Mouse (Mus musculus) frontal cortex, postnatal 14 days (tissue): ENCODE measurements around the gene Ing2.

Source experiments
- DNase-seq, 2 experiments: peaks; one replicate each; pipeline ENCODE4 v3.0.0; 2022; ENCODE audit warnings: low spot score in 2 of 2

The Ing2 gene

DNA sequence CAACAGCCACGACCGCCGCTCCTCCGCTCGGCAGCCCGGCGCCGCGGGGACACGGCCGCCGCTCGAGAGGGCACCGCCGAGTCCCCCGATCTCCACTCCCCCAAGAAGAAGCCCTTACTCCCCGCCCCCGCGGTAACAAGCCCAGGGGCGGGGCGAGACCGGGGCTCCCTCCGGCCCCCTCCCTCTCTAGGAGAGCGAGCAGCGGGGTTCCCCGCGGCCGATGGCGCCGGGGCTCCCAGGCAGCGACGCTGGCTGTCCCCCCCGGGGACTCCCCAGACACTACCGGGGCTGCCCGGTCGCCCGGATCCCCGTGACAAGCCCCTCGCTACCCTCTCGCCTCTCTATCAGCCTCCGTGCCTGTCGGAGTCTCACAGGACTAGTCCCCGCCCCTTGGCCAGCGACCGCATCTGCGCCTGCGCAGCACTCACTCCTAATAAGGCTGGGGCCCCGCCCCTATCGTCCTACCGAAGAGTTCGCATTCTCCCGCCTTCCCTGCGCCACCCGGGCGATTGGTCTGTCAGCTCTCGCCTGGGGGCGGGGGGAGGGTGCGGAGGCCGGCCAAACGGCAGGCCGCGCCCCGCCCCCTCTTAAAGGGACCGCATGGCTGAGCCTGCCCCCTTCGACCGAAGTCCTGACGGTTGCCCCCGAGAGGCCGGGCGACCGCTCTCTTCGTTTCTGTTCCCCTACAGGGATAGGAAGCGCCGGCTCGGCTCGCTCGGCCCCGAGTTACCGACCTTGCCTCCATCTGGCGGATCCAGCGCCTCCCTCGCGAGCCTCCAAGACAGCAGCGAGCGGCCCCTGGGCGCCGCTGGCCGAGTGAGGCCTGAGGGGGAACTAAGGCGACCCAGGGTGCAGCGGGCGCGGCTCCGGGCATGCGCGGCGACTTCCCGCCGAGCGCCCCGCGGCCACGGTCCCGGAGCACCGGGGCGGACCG lies at the start of gene Ing2:
Gene Ing2, minus strand, starts transcription at position 780 of the 934 bp plus-strand sequence.
- DNase-seq: peak; percentile 100

- no peak for DNase-seq
These were observed 46.3 kb upstream of the Ing2 start for GRCm38 (mm10) chr8:47721609-47722008.

DNA sequence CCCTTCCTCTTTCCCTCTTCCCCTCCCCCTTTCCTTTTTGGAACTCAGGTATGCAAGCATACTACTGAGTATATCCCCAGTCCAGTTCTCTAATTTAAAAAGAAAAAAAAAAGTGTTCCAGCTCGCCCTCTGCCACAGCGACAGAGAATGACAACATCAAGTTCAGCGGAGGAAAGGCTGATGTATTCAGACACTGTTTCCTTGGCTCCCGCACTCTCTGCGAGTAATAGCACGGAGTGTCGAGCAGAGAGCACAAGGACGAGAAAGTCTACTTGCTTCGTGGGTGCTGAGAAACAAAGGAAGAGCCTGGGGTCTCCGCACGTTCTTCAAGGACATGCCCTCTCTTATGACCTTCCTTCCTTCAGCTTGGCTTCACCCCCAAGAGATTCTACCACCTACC lies 43.3 kb upstream of the Ing2 start:
- no peak for DNase-seq

DNA sequence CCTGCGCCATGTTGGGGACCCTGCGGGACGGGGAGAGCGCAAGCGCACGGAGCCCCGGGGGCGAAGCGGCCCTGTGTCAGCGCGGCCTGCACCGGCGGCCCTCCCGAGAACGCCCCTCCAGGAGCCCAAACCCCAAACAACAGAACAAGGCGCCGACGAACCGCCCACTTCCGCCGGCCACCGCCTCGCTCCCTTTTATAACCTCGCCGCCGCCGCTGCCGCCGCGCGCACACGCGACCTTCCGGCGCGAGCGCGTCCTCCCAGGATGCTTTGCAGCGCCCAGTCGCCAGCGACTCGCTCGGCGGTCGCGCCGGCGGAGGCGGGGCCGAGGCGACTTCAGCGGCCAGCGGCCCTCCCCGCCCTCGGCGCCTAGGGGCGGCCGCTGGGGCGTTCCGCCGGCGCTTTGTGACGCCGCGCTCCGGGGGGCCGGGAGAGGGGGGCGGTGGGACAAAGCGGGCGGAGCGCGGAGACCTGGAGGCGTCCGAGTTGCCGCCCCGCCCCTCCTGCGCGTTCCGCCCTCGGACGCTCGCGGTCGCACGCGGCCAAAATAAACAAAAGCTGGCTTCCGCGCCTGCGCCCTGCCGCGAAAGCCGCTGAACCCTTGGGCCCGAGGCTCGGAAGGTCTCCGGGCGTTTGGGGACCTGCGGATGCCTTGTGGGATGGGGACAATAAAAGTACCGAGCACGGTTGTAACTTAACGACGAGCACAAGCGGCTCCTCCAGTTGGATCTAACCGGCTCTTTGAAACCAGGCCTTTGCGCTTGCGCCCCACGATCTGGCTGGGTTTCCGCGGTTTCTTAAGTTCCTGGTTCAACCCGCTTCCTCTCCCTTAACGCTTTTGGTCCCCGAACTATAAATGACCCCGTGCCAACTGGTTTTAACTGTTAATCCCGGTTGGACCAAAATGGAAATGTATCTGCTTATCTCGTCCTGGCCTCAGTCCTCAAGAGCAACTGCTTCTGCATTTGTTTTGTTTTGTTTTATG lies 38.7 kb upstream of the Ing2 start, which contains the start of gene Cdkn2aip:
Gene Cdkn2aip, minus strand, starts transcription at position 172 of the 985 bp plus-strand sequence.
- peak; percentile 84 to 91 for DNase-seq

- no peak for DNase-seq
These were observed 37.9 kb upstream of the Ing2 start for GRCm38 (mm10) chr8:47713171-47713663.

DNA sequence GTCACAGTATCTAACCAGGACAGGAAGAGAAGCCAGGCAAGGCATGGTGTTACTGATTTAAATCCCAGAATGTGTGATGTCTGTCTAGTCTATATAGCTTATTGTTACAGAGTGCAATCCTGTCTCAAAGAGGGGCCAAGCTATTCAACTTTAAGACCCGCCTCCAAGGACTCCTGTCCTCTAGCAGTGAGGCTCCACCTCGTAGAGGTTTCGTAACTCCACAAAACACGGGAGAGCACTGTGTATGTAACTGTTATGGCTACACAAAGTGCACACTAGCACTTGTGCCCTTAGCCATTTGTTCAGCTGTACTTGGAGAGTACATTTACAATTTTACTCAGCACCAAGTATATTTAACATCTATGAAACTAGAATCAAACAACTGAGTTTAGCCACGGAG lies 32.8 kb upstream of the Ing2 start:
- DNase-seq: no peak

- DNase-seq: no peak
These were observed 31.4 kb upstream of the Ing2 start for GRCm38 (mm10) chr8:47706746-47707145.

DNA sequence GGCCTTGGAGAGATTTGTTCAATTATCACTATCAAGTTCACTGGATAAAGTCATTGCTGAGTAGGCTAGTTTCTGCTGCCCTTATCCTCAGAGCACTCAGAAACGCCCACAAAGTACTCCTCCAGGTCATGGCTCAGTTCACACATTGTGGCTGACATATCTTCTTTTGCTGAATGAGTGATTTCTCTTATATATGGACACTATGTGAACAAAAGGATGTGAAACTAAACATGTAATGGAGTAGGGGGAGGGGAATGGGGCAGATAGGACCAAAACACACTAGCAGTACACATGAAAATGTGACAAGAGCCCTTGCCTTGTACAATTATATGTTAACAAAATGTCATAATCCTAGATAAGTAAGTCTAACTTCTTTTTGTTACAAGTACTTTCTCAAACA lies 27.0 kb upstream of the Ing2 start:
- DNase-seq: no peak

DNA sequence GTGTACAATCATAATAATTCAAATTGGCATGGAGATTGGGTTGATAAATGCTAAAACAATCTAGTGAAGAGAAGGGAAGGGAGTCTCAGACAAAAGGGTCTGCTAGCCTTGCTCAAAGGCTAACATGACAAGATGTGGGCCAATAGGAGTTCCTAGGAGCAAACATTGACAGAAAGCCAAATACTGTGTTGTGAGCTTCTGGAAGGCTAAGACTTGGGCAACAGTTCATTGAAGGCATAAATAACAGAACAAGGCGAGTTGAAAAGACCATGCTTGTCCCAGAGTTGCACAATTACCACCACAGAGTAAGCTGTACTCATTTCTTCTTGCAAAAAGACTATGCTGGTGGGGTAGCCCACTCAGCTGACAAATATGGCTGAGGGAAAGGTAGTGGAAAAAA lies 22.3 kb upstream of the Ing2 start:
- no peak for DNase-seq

- no peak for DNase-seq
These were observed 20.2 kb upstream of the Ing2 start for GRCm38 (mm10) chr8:47695431-47696105.

GRCm38 (mm10) chr8:47693119-47693518 lies 17.8 kb upstream of the Ing2 start:
- DNase-seq: peak in 1 of 2 experiments; percentile 77

- no peak for DNase-seq
These were observed 16.5 kb upstream of the Ing2 start for GRCm38 (mm10) chr8:47691831-47692230.

DNA sequence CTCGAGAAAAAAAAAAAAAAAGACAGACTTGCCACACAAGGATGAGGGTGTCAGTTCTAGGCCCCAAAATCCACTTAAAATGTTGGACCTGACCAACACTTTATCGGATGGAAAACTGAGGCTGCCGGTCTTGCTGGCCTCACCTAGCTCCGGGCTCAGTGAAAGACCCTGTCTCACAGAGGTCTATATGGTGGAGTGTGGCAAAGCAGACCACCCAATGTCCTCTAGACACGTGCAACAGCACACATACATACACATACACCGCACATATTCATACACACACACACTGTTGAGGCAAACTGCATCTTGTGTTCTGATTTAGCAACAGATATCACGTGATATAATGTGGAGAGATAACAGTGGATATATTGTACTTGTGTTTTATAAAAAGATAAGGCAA lies 15.9 kb upstream of the Ing2 start:
- DNase-seq: no peak

DNA sequence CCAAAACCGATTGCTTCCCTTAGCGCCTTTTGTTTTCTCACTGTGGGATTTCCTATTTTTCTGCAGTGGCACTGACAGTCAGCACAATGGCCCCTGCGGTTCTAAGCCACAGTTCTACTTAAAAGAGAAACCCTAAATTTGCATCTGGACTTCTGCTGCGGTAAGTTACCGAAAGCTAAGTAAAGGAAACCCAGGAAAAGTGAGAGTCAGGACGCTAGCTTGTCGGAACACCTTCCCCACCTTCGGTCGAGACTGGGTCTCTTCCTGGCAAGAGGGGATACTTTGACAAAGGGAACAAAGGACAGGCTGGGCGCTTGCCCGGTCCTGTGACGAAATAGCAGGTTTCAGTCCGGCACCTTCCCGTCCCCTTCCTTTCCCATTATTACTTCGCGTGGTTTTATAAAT lies 15.3 kb upstream of the Ing2 start:
- no peak for DNase-seq

GRCm38 (mm10) chr8:47689704-47690326 lies 14.5 kb upstream of the Ing2 start:
- DNase-seq: no peak

DNA sequence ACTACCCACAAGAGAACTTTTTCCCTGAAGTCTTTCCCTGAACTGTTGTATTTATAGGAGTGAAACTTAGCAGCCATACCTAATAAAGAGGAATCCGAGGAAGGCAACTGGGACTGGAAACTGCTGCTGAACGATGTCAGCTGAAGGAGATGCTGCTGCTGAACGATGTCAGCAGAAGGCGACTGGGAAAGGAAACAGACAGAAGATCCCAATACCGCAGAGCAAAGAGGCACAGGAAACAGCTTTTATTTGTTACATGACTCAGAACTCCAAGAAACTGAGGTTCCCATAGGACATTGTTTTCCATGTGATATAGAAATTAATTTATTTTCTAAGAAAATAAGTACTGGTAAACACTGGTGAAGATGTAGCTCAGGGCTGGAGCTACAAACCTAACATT lies 9.1 kb upstream of the Ing2 start:
- DNase-seq: no peak

DNA sequence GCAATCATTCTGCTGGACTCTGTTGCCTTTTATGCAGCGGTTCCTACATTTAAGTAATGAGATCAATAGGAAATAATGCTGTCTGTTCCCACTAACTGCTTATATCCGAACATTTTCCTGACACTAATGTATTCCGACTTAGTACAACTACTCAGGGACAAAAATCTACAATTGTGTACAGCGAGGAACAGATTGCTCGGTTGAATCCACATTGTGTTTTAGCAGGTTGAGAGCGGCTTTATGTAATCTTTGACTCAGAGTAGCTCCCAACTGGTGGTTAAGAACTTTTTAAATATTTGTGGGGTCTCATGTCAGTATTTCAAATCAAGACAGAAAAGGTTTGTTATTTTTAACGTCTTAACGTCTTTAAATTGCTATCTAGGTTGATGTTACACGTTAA lies 8.6 kb upstream of the Ing2 start:
- DNase-seq: no peak

GRCm38 (mm10) chr8:47680306-47680705 lies 5.0 kb upstream of the Ing2 start:
- DNase-seq: no peak

DNA sequence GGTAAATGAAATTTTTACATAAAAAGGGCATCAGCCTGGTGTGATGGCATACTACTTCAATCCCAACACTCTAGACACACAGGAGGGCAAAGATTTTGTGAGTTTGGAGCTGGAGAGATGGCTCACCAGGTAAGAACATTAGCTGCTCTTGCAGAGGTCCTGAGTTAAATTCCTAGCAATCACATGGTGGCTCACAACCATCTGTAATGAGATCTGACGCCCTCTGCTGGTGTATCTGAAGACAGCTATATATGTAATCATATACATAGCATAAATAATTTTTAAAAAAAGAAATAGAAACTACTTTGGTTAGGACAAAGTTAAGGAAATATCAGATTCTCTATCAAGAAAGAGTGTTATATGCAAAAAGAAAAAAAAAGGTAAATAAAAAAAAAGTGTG lies 4.2 kb upstream of the Ing2 start:
- no peak for DNase-seq

GRCm38 (mm10) chr8:47676631-47677030 lies 1.3 kb upstream of the Ing2 start:
- no peak for DNase-seq

- no peak for DNase-seq
These were observed 868 bp upstream of the Ing2 start for GRCm38 (mm10) chr8:47676224-47676623.
